Mouse (Mus musculus): ENCODE data around the gene Ctnnb1. TPM values are rescaled to one million over a fixed set of nuclear protein-coding genes. Genes with fewer than 3 reads are reported as not detected.
A peak's percentile ranks its signal among the peaks of the same experiment; 100 is the strongest.

Ctnnb1 gene
- polyA plus RNA-seq, 1 experiment from 2014 or later, result 711 TPM

DNA sequence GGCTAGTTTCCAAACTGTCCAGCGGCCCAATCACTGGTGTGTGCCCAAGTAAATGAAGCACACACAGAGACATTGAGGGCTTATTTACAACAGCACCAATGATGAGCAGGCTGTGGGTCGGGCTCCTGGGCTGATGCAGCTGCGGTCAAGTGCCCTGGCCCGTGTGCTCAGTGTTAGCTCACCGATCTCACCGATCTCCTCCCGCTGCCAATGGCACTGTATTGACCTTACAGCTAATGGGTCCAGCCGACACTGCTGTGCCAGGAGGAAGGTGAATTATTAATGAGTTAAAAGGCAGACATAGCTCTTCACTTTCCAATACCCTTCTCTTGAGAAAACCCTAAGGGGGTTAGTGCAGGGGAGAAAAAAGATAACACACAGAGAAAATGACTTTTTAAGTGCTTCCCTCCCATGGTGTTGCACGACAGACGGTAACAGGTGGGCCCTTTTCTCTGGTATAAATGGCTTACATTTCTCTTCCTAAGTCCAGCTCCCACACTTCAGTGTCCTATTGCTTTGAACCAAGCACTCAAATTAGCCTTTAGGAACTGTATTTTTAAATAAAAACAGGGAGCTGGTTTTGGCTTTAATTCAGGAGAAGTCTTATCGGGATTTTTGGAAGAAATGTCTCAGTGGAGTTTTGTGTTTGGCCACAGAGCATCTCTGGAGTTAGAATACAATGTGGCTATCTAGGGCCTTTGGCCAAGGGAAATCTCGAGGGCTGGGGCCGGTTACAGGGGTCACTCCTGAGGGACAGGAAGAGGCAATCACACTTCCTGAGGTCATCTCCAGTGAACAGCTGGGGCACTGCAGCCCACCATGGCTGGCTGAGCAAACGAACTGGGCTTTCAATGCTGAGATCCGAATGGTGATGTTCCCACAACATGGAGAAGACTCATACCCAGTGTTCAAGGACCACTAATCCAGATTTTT, 65.5 kb downstream of the Ctnnb1 start:
- no peak for TF ChIP-seq CTCF (IDR thresholded peaks at IDR 0.05; ENCODE audit: low read depth)
- DNase-seq (no peak), ATAC-seq (ENCODE audit: insufficient read depth) (no peak)
- H3K4me1 ChIP-seq (ENCODE audit: insufficient read depth), result no peaks in the 10 kb centered on the region; the same call in 1 of the 2 replicates
- H3K27me3 ChIP-seq (ENCODE audit: insufficient read depth, low read length), result no peaks in the 10 kb centered on the region
- H3K4me2 ChIP-seq, result no peak overlapping the region
- H3K4me3 ChIP-seq (ENCODE audit: low read depth, low read length), result no peak overlapping the region
- no peak overlapping the region for H3K9ac ChIP-seq
- no peaks in the 10 kb centered on the region for H3K9me3 ChIP-seq (ENCODE audit: low read depth, low read length)
- no peaks in the 10 kb centered on the region for H3K36me3 ChIP-seq (ENCODE audit: insufficient read depth)
- no peak overlapping the region for H3K27ac ChIP-seq (ENCODE audit: low read depth)
- 40% methylated on average over 15 of the region's 15 CpGs for WGBS

DNA sequence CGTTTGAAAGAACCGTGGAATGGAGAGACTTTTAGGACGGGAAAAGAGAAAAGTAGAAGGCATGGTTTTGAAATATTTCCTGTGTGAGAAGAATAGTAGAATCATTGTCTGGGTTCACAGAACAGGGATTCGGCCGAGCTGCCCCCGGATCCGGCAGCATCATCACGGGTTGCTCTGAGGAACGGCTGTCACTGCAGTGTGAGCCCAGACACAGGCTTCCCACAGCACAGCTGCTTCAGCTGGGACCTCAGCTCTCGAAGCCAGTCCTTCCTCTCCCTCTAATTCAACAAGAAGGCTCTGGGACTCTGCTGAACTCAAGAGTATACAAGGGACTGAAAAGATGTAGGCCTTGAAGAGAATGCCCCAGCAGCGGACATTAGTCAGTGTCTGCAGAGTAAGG, 69.7 kb downstream of the Ctnnb1 start:
- TF ChIP-seq CTCF (IDR thresholded peaks at IDR 0.05; ENCODE audit: low read depth), result no peak

DNA sequence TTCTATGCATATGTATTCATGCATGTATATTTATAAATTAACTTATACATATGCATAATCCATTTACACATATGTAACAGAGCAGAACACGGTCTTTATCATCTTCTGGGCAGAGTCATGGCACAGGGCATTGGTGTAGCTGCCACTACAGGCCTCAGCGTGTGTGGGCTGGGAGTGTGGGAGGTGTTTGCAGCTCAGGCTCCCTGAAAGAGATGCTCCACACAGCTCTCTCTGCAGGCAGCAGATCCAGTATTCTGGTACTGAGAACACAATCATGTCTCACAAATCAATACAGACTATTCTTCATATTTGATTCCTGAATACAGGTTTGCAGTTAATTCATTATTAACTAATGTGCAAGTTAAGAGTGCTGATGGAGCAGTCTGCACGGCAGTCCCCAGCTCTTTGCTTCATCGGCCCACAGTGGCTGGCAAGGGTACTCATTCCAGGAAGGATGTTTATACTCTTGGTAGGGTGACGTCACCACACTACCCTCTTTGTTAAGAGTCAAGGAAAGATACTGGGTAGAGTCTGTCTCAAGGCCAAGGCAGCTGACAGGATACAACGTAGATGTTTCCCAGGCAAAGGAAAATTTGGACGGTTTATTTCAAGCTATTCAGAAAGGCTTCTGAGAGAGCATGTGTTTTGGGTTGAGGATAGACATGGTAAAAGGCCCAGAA, 71.8 kb downstream of the Ctnnb1 start:
- Histone ChIP-seq H3K4me2 (no peak overlapping the region), H3K4me1 (ENCODE audit: insufficient read depth) (peaks cover 16% of the 10 kb centered on the region), H3K4me3 (ENCODE audit: low read depth, low read length) (no peak overlapping the region), H3K9ac (no peak overlapping the region), H3K36me3 (ENCODE audit: insufficient read depth) (no peaks in the 10 kb centered on the region), H3K27ac (ENCODE audit: low read depth) (peak overlapping the region; percentile 76), H3K27me3 (ENCODE audit: insufficient read depth, low read length) (no peaks in the 10 kb centered on the region), H3K9me3 (ENCODE audit: low read depth, low read length) (no peaks in the 10 kb centered on the region)
- 40% methylated on average over 7 of the region's 7 CpGs for WGBS
- DNase-seq (peak; percentile 81), ATAC-seq (ENCODE audit: insufficient read depth) (peak; percentile 83)
- TF ChIP-seq CTCF (IDR thresholded peaks at IDR 0.05; ENCODE audit: low read depth), result no peak

More for the DNA sequence above, 69.7 kb downstream of the Ctnnb1 start:
- Histone ChIP-seq H3K4me2 (no peak overlapping the region), H3K9ac (no peak overlapping the region), H3K9me3 (ENCODE audit: low read depth, low read length) (no peaks in the 10 kb centered on the region), H3K4me1 (ENCODE audit: insufficient read depth) (peaks cover 16% of the 10 kb centered on the region), H3K27ac (ENCODE audit: low read depth) (no peak overlapping the region), H3K36me3 (ENCODE audit: insufficient read depth) (no peaks in the 10 kb centered on the region), H3K27me3 (ENCODE audit: insufficient read depth, low read length) (no peaks in the 10 kb centered on the region), H3K4me3 (ENCODE audit: low read depth, low read length) (no peak overlapping the region)
- 64% methylated on average over 11 of the region's 11 CpGs for WGBS
- ATAC-seq (ENCODE audit: insufficient read depth), result no peak
- DNase-seq, result no peak

DNA sequence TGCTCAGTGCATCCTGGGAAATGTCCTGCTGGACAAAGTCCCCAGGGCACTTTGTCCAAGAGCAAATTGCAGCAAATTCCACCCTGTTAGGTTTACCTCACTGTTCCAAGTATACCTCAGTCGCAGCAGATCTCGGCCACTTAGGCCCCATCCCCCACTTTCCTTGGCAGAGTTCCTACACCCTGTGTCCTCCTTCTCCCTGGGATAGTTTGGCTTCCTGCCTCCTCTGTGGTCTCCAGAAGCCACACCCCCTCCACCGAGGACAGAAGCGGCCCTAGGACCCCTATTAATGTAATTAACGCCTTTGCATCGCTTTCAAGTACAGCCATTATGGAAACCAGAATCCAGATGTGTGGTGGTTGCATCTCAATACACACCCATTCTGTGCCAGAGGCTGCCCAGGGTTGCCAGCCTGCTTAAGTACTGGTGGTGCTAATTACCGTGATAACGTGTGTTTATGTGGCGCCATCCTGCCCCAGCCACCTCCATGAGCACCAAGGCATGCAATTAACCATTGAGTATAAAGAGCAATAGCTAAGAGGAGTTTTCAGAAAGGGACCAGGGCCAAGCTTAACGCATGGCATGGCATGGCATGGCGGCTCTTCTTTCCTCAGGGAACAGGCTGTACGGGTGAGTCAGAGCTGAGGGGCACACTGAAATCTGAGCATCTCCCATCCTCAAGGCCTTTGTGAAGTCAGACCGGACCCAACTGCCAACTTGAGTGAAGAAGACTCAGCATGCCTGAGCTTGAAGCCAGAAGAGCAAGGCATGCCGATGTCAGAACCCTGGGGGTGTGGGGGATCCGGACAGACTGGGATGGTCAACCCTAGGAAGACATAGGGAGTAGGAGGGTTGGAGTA, 72.9 kb downstream of the Ctnnb1 start:
- no peak for TF ChIP-seq CTCF (IDR thresholded peaks at IDR 0.05; ENCODE audit: low read depth)
- H3K27me3 ChIP-seq (ENCODE audit: insufficient read depth, low read length), result no peaks in the 10 kb centered on the region
- no peak overlapping the region for H3K9ac ChIP-seq
- peak overlapping the region; percentile 76; the same call in 1 of the 2 replicates for H3K27ac ChIP-seq (ENCODE audit: low read depth)
- H3K4me2 ChIP-seq, result no peak overlapping the region
- peaks cover 16% of the 10 kb centered on the region for H3K4me1 ChIP-seq (ENCODE audit: insufficient read depth)
- WGBS, result 59% methylated on average over 15 of the region's 15 CpGs
- no peaks in the 10 kb centered on the region for H3K9me3 ChIP-seq (ENCODE audit: low read depth, low read length)
- DNase-seq, result peak; percentile 83
- H3K4me3 ChIP-seq (ENCODE audit: low read depth, low read length), result no peak overlapping the region
- peak; percentile 66 for ATAC-seq (ENCODE audit: insufficient read depth)
- no peaks in the 10 kb centered on the region for H3K36me3 ChIP-seq (ENCODE audit: insufficient read depth)

DNA sequence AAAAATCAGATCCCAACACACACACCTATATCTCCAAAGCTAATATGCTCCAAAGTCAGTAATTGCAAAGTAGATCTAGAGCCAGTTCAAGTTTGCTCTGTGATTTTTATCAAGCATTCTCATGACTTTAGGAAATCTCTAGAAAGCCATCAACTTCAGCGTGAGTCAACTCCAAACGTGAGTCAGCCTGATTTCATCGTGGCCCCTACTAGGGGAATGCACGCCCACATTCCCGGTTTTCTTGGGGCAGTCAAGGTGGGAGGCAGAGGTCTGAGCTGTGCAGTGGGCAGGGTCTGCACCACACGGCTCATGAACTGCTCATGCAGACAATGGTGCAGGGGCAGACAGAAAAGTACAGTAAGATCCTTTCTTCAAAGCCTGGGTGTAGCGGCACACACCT, 76.9 kb downstream of the Ctnnb1 start:
- no peaks in the 10 kb centered on the region for H3K9me3 ChIP-seq (ENCODE audit: low read depth, low read length)
- H3K36me3 ChIP-seq (ENCODE audit: insufficient read depth), result no peaks in the 10 kb centered on the region
- no peak overlapping the region for H3K9ac ChIP-seq
- no peaks in the 10 kb centered on the region for H3K27me3 ChIP-seq (ENCODE audit: insufficient read depth, low read length)
- no peak overlapping the region for H3K4me3 ChIP-seq (ENCODE audit: low read depth, low read length)
- H3K27ac ChIP-seq (ENCODE audit: low read depth), result no peak overlapping the region
- H3K4me2 ChIP-seq, result no peak overlapping the region
- WGBS, result 67% methylated on average over 7 of the region's 7 CpGs
- DNase-seq (no peak), ATAC-seq (ENCODE audit: insufficient read depth) (no peak)
- TF ChIP-seq CTCF (IDR thresholded peaks at IDR 0.05; ENCODE audit: low read depth), result no peak
- peaks cover 11% of the 10 kb centered on the region for H3K4me1 ChIP-seq (ENCODE audit: insufficient read depth)

Small RNAs within 50 kb of the gene (microRNA-seq; reads per million reads assigned to microRNA genes)
- not detected for gene Mir7090 (ENCODE audit: borderline number of aligned reads)

Data from lung, embryonic 14.5 days (tissue).